Mouse (Mus musculus) fibroblast of lung, adult 2 months (primary cell): ENCODE data around the gene Mipol1.

Source experiments
- DNase-seq: peaks from one replicate; pipeline ENCODE4 v3.0.0-alpha.2; 2011; ENCODE audit warnings: low read depth

Mipol1 gene

GRCm38 (mm10) chr12:57243671-57244495 lies 13.7 kb downstream of the Mipol1 start:
- no peak for DNase-seq

- no peak for DNase-seq
These were observed 28.3 kb downstream of the Mipol1 start for GRCm38 (mm10) chr12:57258572-57258971.

- no peak for DNase-seq
These were observed 45.2 kb downstream of the Mipol1 start for GRCm38 (mm10) chr12:57275456-57275855.

GRCm38 (mm10) chr12:57281155-57282114 lies 51.2 kb downstream of the Mipol1 start:
- no peak for DNase-seq

- DNase-seq = no peak
These were observed 55.3 kb downstream of the Mipol1 start for GRCm38 (mm10) chr12:57285303-57286059.

GRCm38 (mm10) chr12:57307337-57307736 lies 77.1 kb downstream of the Mipol1 start:
- no peak for DNase-seq

GRCm38 (mm10) chr12:57307748-57308147 lies 77.5 kb downstream of the Mipol1 start:
- no peak for DNase-seq

- no peak for DNase-seq
These were observed 108.8 kb downstream of the Mipol1 start for GRCm38 (mm10) chr12:57339053-57339452.

- no peak for DNase-seq
These were observed 109.9 kb downstream of the Mipol1 start for GRCm38 (mm10) chr12:57340111-57340510.

- no peak for DNase-seq
These were observed 132.5 kb downstream of the Mipol1 start for GRCm38 (mm10) chr12:57362732-57363131.

GRCm38 (mm10) chr12:57364027-57364426 lies 133.8 kb downstream of the Mipol1 start:
- no peak for DNase-seq

- DNase-seq = no peak
These were observed 141.7 kb downstream of the Mipol1 start for GRCm38 (mm10) chr12:57371790-57372547.

- peak; percentile 3 for DNase-seq
These were observed 152.6 kb downstream of the Mipol1 start for GRCm38 (mm10) chr12:57382797-57383196.

- DNase-seq = no peak
These were observed 157.5 kb downstream of the Mipol1 start for GRCm38 (mm10) chr12:57387588-57388292.

GRCm38 (mm10) chr12:57399547-57399946 lies 169.3 kb downstream of the Mipol1 start:
- no peak for DNase-seq

GRCm38 (mm10) chr12:57400186-57400585 lies 170.0 kb downstream of the Mipol1 start:
- no peak for DNase-seq

GRCm38 (mm10) chr12:57401126-57401525 lies 170.9 kb downstream of the Mipol1 start:
- no peak for DNase-seq

GRCm38 (mm10) chr12:57402360-57402759 lies 172.1 kb downstream of the Mipol1 start:
- DNase-seq = no peak

- DNase-seq = peak; percentile 15
These were observed 179.7 kb downstream of the Mipol1 start for GRCm38 (mm10) chr12:57409976-57410375.

- DNase-seq = no peak
These were observed 183.6 kb downstream of the Mipol1 start for GRCm38 (mm10) chr12:57413833-57414232.

GRCm38 (mm10) chr12:57424902-57425301 lies 194.7 kb downstream of the Mipol1 start:
- no peak for DNase-seq
